ENCODE assay signal across 13 mouse cellular contexts in the genomic region with DNA sequence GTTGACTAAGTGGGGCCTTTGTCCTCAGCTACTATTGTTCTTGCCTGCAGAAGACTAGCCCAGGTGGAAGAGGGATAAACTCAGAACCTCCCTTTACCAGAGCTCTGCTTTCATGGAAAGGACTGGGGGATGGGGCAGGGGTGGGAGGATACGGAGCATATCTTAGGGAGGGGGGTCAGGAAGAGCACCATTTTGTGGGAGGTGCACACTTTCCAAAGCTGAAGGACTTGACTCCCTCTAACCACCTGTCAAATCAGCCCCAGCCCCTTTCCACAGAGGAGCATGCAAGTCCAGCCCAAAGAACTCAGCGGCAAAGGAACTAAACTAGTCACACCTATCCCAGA. TPM values are rescaled to one million over a fixed set of nuclear protein-coding genes. Genes with fewer than 3 reads are reported as not detected.
DNase-seq lines count a peak whose midpoint lies in the region; ATAC-seq and TF ChIP-seq lines count a peak whose summit lies in the region.
"Had no signal": no experiment of that assay in that cellular context is flagged by ENCODE, and none has a peak within 500 bp of the region (broad histone marks: within the 10 kb centered on the region; RNA-seq: fewer than 3 reads in every experiment).

No protein-coding gene starts in this region.

- intact Hi-C loops in heart, postnatal 14 days (cut with DNase I): no loop called here

- TF ChIP-seq CTCF in hindbrain, postnatal 0 days (IDR thresholded peaks at IDR 0.05; ENCODE audit: low read depth): no peak

- no peaks in the 10 kb centered on the region for H3K27me3 ChIP-seq in heart, embryonic 11.5 days (ENCODE audit: control insufficient read depth, insufficient read depth, low read length)
- H3K27me3 ChIP-seq in forebrain, embryonic 10.5 days (ENCODE audit: poor library complexity, severe bottlenecking): no peaks in the 10 kb centered on the region
- no peaks in the 10 kb centered on the region for H3K27me3 ChIP-seq in hindbrain, postnatal 0 days (ENCODE audit: insufficient read depth, low read length)
- no peaks in the 10 kb centered on the region for H3K27me3 ChIP-seq in neural tube, embryonic 15.5 days (replicated peaks)
- H3K27me3 ChIP-seq: limb, embryonic 13.5 days; Patski had no signal

- H3K36me3 ChIP-seq in heart, embryonic 11.5 days (ENCODE audit: control insufficient read depth, insufficient read depth, low read length): no peaks in the 10 kb centered on the region
- peaks cover 20% of the 10 kb centered on the region for H3K36me3 ChIP-seq in forebrain, embryonic 10.5 days (replicated peaks)
- peaks cover 1% of the 10 kb centered on the region for H3K36me3 ChIP-seq in hindbrain, postnatal 0 days (ENCODE audit: insufficient read depth, low read length)
- peaks cover 11% of the 10 kb centered on the region for H3K36me3 ChIP-seq in neural tube, embryonic 15.5 days

- H3K9me3 ChIP-seq in heart, embryonic 11.5 days (replicated peaks; ENCODE audit: control insufficient read depth, low read length): no peaks in the 10 kb centered on the region
- H3K9me3 ChIP-seq in forebrain, embryonic 10.5 days: no peaks in the 10 kb centered on the region
- H3K9me3 ChIP-seq in hindbrain, postnatal 0 days (ENCODE audit: low read length): no peaks in the 10 kb centered on the region
- no peaks in the 10 kb centered on the region for H3K9me3 ChIP-seq in neural tube, embryonic 15.5 days (replicated peaks)
- H3K9me3 ChIP-seq: limb, embryonic 13.5 days had no signal

- H3K4me2 ChIP-seq in heart, embryonic 11.5 days: 0 out of 2 replicates have a peak overlapping the region, but pooled peaks have one; percentile 46
- H3K4me2 ChIP-seq in hindbrain, postnatal 0 days (ENCODE audit: low read depth, low read length): peak overlapping the region; percentile 77
- H3K4me2 ChIP-seq in neural tube, embryonic 15.5 days: peak overlapping the region; percentile 71

- ATAC-seq in heart, embryonic 11.5 days (replicated peaks; ENCODE audit: insufficient number of reproducible peaks, low FRiP score, low TSS enrichment): no peak
- ATAC-seq in hindbrain, postnatal 0 days: no peak
- no peak for ATAC-seq in neural tube, embryonic 15.5 days (ENCODE audit: low FRiP score)
- ATAC-seq: Patski had no signal

- no peak for DNase-seq in heart, postnatal 14 days
- DNase-seq in forebrain, embryonic 10.5 days (ENCODE audit: extremely low spot score, low spot score): peak; percentile 26
- DNase-seq in hindbrain, postnatal 0 days (ENCODE audit: low spot score): no peak
- DNase-seq in cerebellum, adult 11-12 months: no peak
- no peak for DNase-seq in adrenal gland, adult 18-20 months (ENCODE audit: low spot score in 2 of 2)
- no peak for DNase-seq in frontal cortex, postnatal 14 days (ENCODE audit: low spot score in 2 of 2)
- DNase-seq: gastrocnemius, postnatal 14 days; lung, postnatal 10 days; thymus, postnatal 4 days had no signal

- no peak overlapping the region for H3K9ac ChIP-seq in heart, embryonic 11.5 days (ENCODE audit: low read depth, low read length)
- no peak overlapping the region for H3K9ac ChIP-seq in hindbrain, postnatal 0 days (replicated peaks; ENCODE audit: low read length)
- no peak overlapping the region for H3K9ac ChIP-seq in neural tube, embryonic 15.5 days (replicated peaks)

- 29% methylated on average over 2 of the region's 2 CpGs for WGBS in heart, embryonic 11.5 days (ENCODE audit: insufficient replicate concordance)
- 8% methylated on average over 2 of the region's 2 CpGs for WGBS in forebrain, embryonic 10.5 days
- WGBS in hindbrain, postnatal 0 days: 7% methylated on average over 2 of the region's 2 CpGs
- 4% methylated on average over 2 of the region's 2 CpGs for WGBS in neural tube, embryonic 15.5 days

- peaks cover 26% of the 10 kb centered on the region for H3K4me1 ChIP-seq in heart, embryonic 11.5 days (ENCODE audit: control insufficient read depth, insufficient read depth, low read length)
- H3K4me1 ChIP-seq in forebrain, embryonic 10.5 days: peaks cover 70% of the 10 kb centered on the region
- H3K4me1 ChIP-seq in hindbrain, postnatal 0 days (ENCODE audit: insufficient read depth, low read length): peaks cover 32% of the 10 kb centered on the region
- H3K4me1 ChIP-seq in neural tube, embryonic 15.5 days: peaks cover 48% of the 10 kb centered on the region

- H3K27ac ChIP-seq in heart, embryonic 11.5 days (ENCODE audit: low read depth, low read length): no peak overlapping the region
- peak overlapping the region; percentile 99 for H3K27ac ChIP-seq in forebrain, embryonic 10.5 days
- 0 out of 2 replicates have a peak overlapping the region, but pooled peaks have one; percentile 54 for H3K27ac ChIP-seq in hindbrain, postnatal 0 days
- peak overlapping the region; percentile 96; the same call in 1 of the 2 replicates for H3K27ac ChIP-seq in neural tube, embryonic 15.5 days (replicated peaks)
- H3K27ac ChIP-seq: limb, embryonic 13.5 days had no signal

- H3K4me3 ChIP-seq in heart, embryonic 11.5 days (ENCODE audit: low read depth, low read length): no peak overlapping the region
- peak overlapping the region; percentile 95 for H3K4me3 ChIP-seq in forebrain, embryonic 10.5 days
- H3K4me3 ChIP-seq in hindbrain, postnatal 0 days (ENCODE audit: low read length): no peak overlapping the region
- H3K4me3 ChIP-seq in neural tube, embryonic 15.5 days (replicated peaks): peak overlapping the region; percentile 96
- H3K4me3 ChIP-seq: limb, embryonic 13.5 days had no signal

RNA-seq across cellular contexts. Expression of a gene that starts 3.5 kb away (rescaled TPM):
- polyA plus RNA-seq in heart, embryonic 11.5 days (2014; fragmentation: Nextera tagmentation; extraction: Ambion mirVana): 3.9 and 4.1 TPM in 2 replicates
- 10 to 100 TPM; 15.0 to 15.6 TPM for total RNA-seq in heart, postnatal 14 days (2021)
- polyA plus RNA-seq in forebrain, embryonic 10.5 days (2016; fragmentation: Nextera tagmentation; extraction: Ambion mirVana): 9.1 and 11.4 TPM in 2 replicates
- 42.2 TPM in 2 replicates for total RNA-seq in hindbrain, postnatal 0 days (2014; rRNA removed)
- polyA plus RNA-seq in hindbrain, postnatal 0 days (2015; fragmentation: Nextera tagmentation; extraction: Ambion mirVana): 6.0 and 6.5 TPM in 2 replicates
- 7.5 and 7.9 TPM in 2 replicates for polyA plus RNA-seq in neural tube, embryonic 15.5 days (2015; fragmentation: Nextera tagmentation; extraction: Ambion mirVana)
- total RNA-seq in adrenal gland, adult 18-20 months (2021): 10 to 100 TPM; 25.6 to 36.9 TPM

RNA-seq across cellular contexts. Expression of a gene that starts 35.5 kb away (rescaled TPM):
- 8.4 and 15.7 TPM in 2 replicates for polyA plus RNA-seq in heart, embryonic 11.5 days (2014; fragmentation: Nextera tagmentation; extraction: Ambion mirVana)
- total RNA-seq in heart, postnatal 14 days (2021): 10 to 100 TPM; 14.5 to 15.0 TPM
- polyA plus RNA-seq in forebrain, embryonic 10.5 days (2016; fragmentation: Nextera tagmentation; extraction: Ambion mirVana): 12.0 and 15.7 TPM in 2 replicates
- total RNA-seq in hindbrain, postnatal 0 days (2014; rRNA removed): 7.6 and 8.6 TPM in 2 replicates
- polyA plus RNA-seq in hindbrain, postnatal 0 days (2015; fragmentation: Nextera tagmentation; extraction: Ambion mirVana): 12.8 and 13.5 TPM in 2 replicates
- polyA plus RNA-seq in neural tube, embryonic 15.5 days (2015; fragmentation: Nextera tagmentation; extraction: Ambion mirVana): 15.1 and 17.1 TPM in 2 replicates
- 10 to 100 TPM; 19.6 to 20.3 TPM for total RNA-seq in adrenal gland, adult 18-20 months (2021)

Comparison
In these comparisons a context has a peak if more than half of its experiments do, and no peak if none do; other contexts are left out.
1. H3K4me3 ChIP-seq: peak in forebrain, embryonic 10.5 days (single experiment) and neural tube, embryonic 15.5 days (single experiment); none in heart, embryonic 11.5 days (single experiment) and hindbrain, postnatal 0 days (single experiment).
2. Peak in every context shown above with its lines, with median percentiles within 50 percentile points of each other: H3K4me2 ChIP-seq.